8 mouse cellular contexts compared by ENCODE assay signal in genomic region chr7:79547092-79547491, GRCm38 (mm10).
DNase-seq lines count a peak whose midpoint lies in the region; ATAC-seq and TF ChIP-seq lines count a peak whose summit lies in the region.

No protein-coding gene starts in this region.

- H3K9ac ChIP-seq in embryonic facial prominence, embryonic 14.5 days (ENCODE audit: low read depth, low read length): no peak overlapping the region
- no peak overlapping the region for H3K9ac ChIP-seq in heart, embryonic 14.5 days (ENCODE audit: low read length)

- TF ChIP-seq CTCF in lung, adult 2 months (IDR thresholded peaks at IDR 0.05; ENCODE audit: insufficient read depth, low read length): peak; percentile 79

- no peak overlapping the region for H3K4me2 ChIP-seq in embryonic facial prominence, embryonic 14.5 days (ENCODE audit: low read depth, low read length)
- H3K4me2 ChIP-seq in heart, embryonic 14.5 days (ENCODE audit: low read length): no peak overlapping the region

- H3K4me1 ChIP-seq in embryonic facial prominence, embryonic 14.5 days (ENCODE audit: control insufficient read depth, insufficient read depth, low read length): no peaks in the 10 kb centered on the region
- no peaks in the 10 kb centered on the region; a peak in 1 of 4 replicates for H3K4me1 ChIP-seq in heart, embryonic 14.5 days (ENCODE audit: control insufficient read depth in 2 of 2, insufficient read depth in 2 of 2, low read length in 2 of 2)
- H3K4me1 ChIP-seq in lung, adult 2 months (ENCODE audit: control insufficient read depth, insufficient read depth, low read length): no peaks in the 10 kb centered on the region

- H3K27me3 ChIP-seq in embryonic facial prominence, embryonic 14.5 days (replicated peaks; ENCODE audit: control insufficient read depth, insufficient read depth, low read length): peaks cover 94% of the 10 kb centered on the region
- H3K27me3 ChIP-seq in heart, embryonic 14.5 days (ENCODE audit: control insufficient read depth, insufficient read depth, low read length): peaks cover 99% of the 10 kb centered on the region

- no peaks in the 10 kb centered on the region for H3K36me3 ChIP-seq in embryonic facial prominence, embryonic 14.5 days (ENCODE audit: control insufficient read depth, insufficient read depth, low read length)
- H3K36me3 ChIP-seq in heart, embryonic 14.5 days (ENCODE audit: control insufficient read depth, insufficient read depth, low read length): no peaks in the 10 kb centered on the region

- peak; percentile 85 for ATAC-seq in embryonic facial prominence, embryonic 14.5 days (ENCODE audit: low read depth)
- peak; percentile 59; the same call in 1 of the 2 replicates for ATAC-seq in heart, embryonic 14.5 days (ENCODE audit: insufficient number of reproducible peaks, insufficient read depth, low FRiP score, low read depth)

- WGBS in embryonic facial prominence, embryonic 14.5 days: under 1% methylated on average over 15 of the region's 15 CpGs
- WGBS in heart, embryonic 14.5 days: 2% methylated on average over 15 of the region's 15 CpGs
- WGBS in lung, adult 2 months: 3% methylated on average over 15 of the region's 15 CpGs

- no peaks in the 10 kb centered on the region for H3K9me3 ChIP-seq in embryonic facial prominence, embryonic 14.5 days (ENCODE audit: control insufficient read depth, low read length)
- H3K9me3 ChIP-seq in heart, embryonic 14.5 days (ENCODE audit: control insufficient read depth, low read length): no peaks in the 10 kb centered on the region

- no peak for TF ChIP-seq POLR2A in lung, adult 2 months (IDR thresholded peaks at IDR 0.05; ENCODE audit: borderline replicate concordance, extremely low read depth, low read depth, low read length)

- DNase-seq in CD4-positive helper T cell, adult 2 months (ENCODE audit: low read depth, low spot score): peak; percentile 53
- peak; percentile 88 to 89 for DNase-seq in adrenal gland, postnatal 36 days
- DNase-seq in embryonic facial prominence, embryonic 14.5 days (ENCODE audit: low spot score): peak; percentile 81
- peak; percentile 89 to 91 for DNase-seq in kidney, postnatal 4 days
- peak; percentile 64 for DNase-seq in lung, adult 2 months
- peak; percentile 63 for DNase-seq in ovary, postnatal 14 days (ENCODE audit: low spot score)
- DNase-seq in thymus, postnatal 14 days: peak; percentile 79

- no peak overlapping the region for H3K27ac ChIP-seq in embryonic facial prominence, embryonic 14.5 days (replicated peaks; ENCODE audit: low read depth, low read length)
- H3K27ac ChIP-seq in heart, embryonic 14.5 days (replicated peaks in 1 of 2; ENCODE audit: control insufficient read depth in 1 of 2, insufficient read depth in 1 of 2, low read depth in 2 of 2, low read length in 2 of 2): no peak overlapping the region

- H3K4me3 ChIP-seq in embryonic facial prominence, embryonic 14.5 days (ENCODE audit: low read depth, low read length): no peak overlapping the region
- H3K4me3 ChIP-seq in heart, embryonic 14.5 days (ENCODE audit: control insufficient read depth in 1 of 2, insufficient read depth in 1 of 2, low read depth in 1 of 2, low read length in 2 of 2): no peak overlapping the region
- no peak overlapping the region for H3K4me3 ChIP-seq in lung, adult 2 months (replicated peaks; ENCODE audit: extremely low read depth, low read depth, low read length)
